In the genomic region with DNA sequence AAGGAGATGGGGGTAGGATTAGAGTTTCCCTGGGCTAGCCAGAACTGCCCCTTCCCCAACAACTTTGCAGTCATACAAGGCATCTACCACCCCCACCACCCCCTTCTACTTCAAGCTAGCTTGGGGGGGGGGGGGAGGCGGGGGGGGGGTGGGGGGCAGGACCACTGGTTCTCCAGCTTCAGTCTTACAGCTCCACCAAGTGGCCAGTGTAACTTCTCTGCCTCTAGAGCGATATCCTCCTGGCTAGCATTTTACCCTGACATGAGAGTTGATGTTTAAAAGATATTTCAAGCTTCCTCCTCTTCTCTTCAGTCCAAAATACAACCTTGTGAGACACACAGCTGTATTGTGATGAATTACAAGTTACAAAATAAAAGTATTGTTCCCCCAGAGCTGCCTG, we compare ENCODE assay signal across 8 mouse cellular contexts.
DNase-seq lines count a peak whose midpoint lies in the region.

No protein-coding gene starts in this region.

- intact Hi-C loops in left cerebral cortex, postnatal 4 days (cut with DNase I) = loop anchor here (5.0 to 10.0 kb wide), 4 partner anchors 94 to 1269 kb away; partner anchors contain the start of gene Mgat4a

- peak; percentile 39 to 44 for DNase-seq in cerebellum, postnatal 36 days
- DNase-seq in cerebellum, adult 9-11 months = no peak
- peak; percentile 54 for DNase-seq in left cerebral cortex, postnatal 4 days
- DNase-seq in left cerebral cortex, adult 11 months (ENCODE audit: low spot score) = no peak
- DNase-seq in MEL-GATA-1-ER (ENCODE audit: extremely low read depth, low read depth) = peak; percentile 16
- DNase-seq in lung, postnatal 14 days = peak; percentile 56
- DNase-seq in gastrocnemius, adult 18-20 months (ENCODE audit: low spot score) = no peak
- no peak for DNase-seq in right cerebral cortex, postnatal 25 days

Comparison
In these comparisons a context has a peak if more than half of its experiments do, and no peak if none do; other contexts are left out.
1. DNase-seq: peak in cerebellum, postnatal 36 days (2 of 2), left cerebral cortex, postnatal 4 days (single experiment), MEL-GATA-1-ER (single experiment) and lung, postnatal 14 days (single experiment); none in cerebellum, adult 9-11 months (single experiment), left cerebral cortex, adult 11 months (single experiment), gastrocnemius, adult 18-20 months (single experiment) and right cerebral cortex, postnatal 25 days (single experiment).